Mouse (Mus musculus): Measurements from ENCODE around the gene Pbld2. TPM values are rescaled to one million over a fixed set of nuclear protein-coding genes. Genes with fewer than 3 reads are reported as not detected.
A peak's percentile ranks its signal among the peaks of the same experiment; 100 is the strongest.

Gene Pbld2
- polyA plus RNA-seq, 1 experiment from 2014 or later: 6.1 TPM

DNA sequence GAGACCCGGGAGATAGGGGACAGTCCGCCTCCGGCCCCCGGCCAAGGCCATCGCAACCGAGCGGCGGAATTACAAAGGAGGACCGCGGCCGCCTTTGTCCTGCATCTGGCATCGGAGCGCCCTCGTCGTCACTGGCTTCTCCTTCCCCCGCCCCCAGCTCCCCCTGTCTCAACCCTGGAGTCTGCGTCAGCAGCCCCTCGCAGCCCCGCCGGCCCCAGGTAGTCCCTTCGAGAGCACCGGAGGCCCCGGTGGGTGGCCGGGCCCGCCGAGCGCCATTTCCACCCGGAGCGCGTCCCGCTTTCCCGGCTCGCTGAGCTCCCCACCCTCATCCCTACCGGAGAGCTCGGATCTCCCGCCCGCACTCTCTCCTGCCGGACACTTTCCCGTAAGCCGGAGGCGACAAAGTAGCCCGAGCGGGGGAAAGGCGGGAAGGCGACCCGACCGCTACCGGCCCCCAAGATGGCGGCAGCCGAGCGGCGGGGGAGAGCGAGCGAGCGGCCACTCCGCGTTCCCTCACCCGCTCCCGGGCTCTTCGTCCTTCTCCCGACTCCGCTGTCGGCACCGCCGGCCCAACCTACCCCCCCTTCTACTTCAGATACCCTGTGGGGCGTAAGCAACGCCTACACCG, 880 bp upstream of the Pbld2 start:
- Histone ChIP-seq H3K4me2 (replicated peaks; ENCODE audit: low read depth, low read length) (peak overlapping the region; percentile 78), H3K4me3 (ENCODE audit: low read length) (peak overlapping the region; percentile 96), H3K27ac (ENCODE audit: low read length) (peak overlapping the region; percentile 100), H3K27me3 (ENCODE audit: insufficient read depth, low read length) (no peaks in the 10 kb centered on the region), H3K9me3 (ENCODE audit: low read length) (no peaks in the 10 kb centered on the region), H3K4me1 (ENCODE audit: insufficient read depth, low read length) (peaks cover 41% of the 10 kb centered on the region), H3K9ac (replicated peaks; ENCODE audit: low read length) (peak overlapping the region; percentile 100), H3K36me3 (ENCODE audit: insufficient read depth, low read length) (no peaks in the 10 kb centered on the region)
- 0% methylated on average over 64 of the region's 68 CpGs for WGBS
- ATAC-seq (ENCODE audit: low FRiP score, low TSS enrichment): peak; percentile 20

DNA sequence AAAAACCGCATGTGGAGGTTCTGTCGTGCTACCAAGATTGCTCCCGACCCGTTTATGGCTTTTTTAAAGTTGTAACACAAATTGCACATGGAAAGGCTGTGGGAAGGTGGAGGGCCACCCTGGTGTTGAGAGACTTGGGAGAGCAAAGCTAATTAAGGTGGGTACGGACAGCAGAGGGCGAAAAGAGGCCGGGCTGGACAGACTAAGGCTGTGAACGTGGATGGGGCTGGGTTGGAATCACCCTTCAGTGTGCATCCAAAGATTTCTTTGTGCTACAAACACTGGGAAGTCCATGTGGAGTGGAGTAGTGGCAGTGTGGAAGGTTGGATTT, 430 bp downstream of the Pbld2 start:
- H3K4me1 ChIP-seq (ENCODE audit: insufficient read depth, low read length): peaks cover 37% of the 10 kb centered on the region
- peak overlapping the region; percentile 73 for H3K4me2 ChIP-seq (replicated peaks; ENCODE audit: low read depth, low read length)
- H3K4me3 ChIP-seq (ENCODE audit: low read length): peak overlapping the region; percentile 96
- no peaks in the 10 kb centered on the region for H3K36me3 ChIP-seq (ENCODE audit: insufficient read depth, low read length)
- H3K9me3 ChIP-seq (ENCODE audit: low read length): no peaks in the 10 kb centered on the region
- peak overlapping the region; percentile 100 for H3K9ac ChIP-seq (replicated peaks; ENCODE audit: low read length)
- no peaks in the 10 kb centered on the region for H3K27me3 ChIP-seq (ENCODE audit: insufficient read depth, low read length)
- peak overlapping the region; percentile 100 for H3K27ac ChIP-seq (ENCODE audit: low read length)
- 0% methylated on average over 8 of the region's 8 CpGs for WGBS
- peak; percentile 75 for ATAC-seq (ENCODE audit: low FRiP score, low TSS enrichment)

DNA sequence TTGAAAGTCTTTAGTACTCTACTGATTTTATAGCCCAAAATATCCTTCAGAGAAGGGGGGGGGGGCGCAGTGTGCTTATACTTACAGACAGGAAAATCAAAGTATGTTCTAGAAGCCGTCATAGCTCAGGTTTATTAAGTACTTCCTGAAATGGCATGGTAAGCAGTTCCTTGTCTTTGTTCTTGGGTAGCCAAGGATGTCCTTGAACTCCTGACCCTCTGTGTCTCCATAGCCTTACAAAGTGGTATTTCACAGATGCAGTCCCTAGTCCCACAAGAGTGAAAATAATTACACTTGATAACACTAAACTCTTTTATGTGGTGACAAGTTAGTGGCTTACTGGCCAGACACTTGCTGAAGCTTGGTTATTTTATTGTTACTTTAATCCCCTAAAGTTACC, 901 bp downstream of the Pbld2 start:
- WGBS: 14% methylated on average over 2 of the region's 2 CpGs
- Histone ChIP-seq H3K27ac (ENCODE audit: low read length) (peak overlapping the region; percentile 100), H3K4me1 (ENCODE audit: insufficient read depth, low read length) (peaks cover 36% of the 10 kb centered on the region), H3K9me3 (ENCODE audit: low read length) (no peaks in the 10 kb centered on the region), H3K4me2 (replicated peaks; ENCODE audit: low read depth, low read length) (peak overlapping the region; percentile 73), H3K36me3 (ENCODE audit: insufficient read depth, low read length) (no peaks in the 10 kb centered on the region), H3K27me3 (ENCODE audit: insufficient read depth, low read length) (no peaks in the 10 kb centered on the region), H3K9ac (replicated peaks; ENCODE audit: low read length) (peak overlapping the region; percentile 100), H3K4me3 (ENCODE audit: low read length) (peak overlapping the region; percentile 96)
- no peak for ATAC-seq (ENCODE audit: low FRiP score, low TSS enrichment)

DNA sequence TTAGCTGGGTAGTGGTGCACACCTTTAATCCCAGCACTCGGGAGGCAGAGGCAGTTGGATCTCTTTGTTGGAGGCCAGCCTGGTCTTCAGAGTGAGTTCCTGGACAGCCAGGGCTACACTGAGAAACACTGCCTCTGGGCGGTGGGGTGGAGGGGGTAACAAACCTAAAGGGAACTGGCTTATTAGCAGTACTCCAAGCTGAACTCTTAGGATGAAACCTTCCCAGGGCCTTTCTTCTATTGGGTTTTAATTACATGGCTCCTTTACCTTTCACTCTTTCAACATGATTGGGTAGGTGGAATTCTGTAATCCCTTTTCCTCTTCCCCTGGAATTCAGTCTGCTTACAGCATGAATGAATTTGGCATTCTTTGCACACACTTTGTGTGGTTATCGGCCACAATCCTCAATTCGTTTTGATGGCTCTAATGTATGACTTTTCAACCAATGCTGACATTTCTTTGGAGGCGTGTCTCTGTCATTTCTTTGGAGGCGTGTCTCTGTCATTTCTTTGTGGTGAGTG, 1.4 kb downstream of the Pbld2 start:
- Histone ChIP-seq H3K4me1 (ENCODE audit: insufficient read depth, low read length) (peaks cover 31% of the 10 kb centered on the region), H3K9ac (replicated peaks; ENCODE audit: low read length) (peak overlapping the region; percentile 100; the same call in 1 of the 2 replicates), H3K27me3 (ENCODE audit: insufficient read depth, low read length) (no peaks in the 10 kb centered on the region), H3K9me3 (ENCODE audit: low read length) (no peaks in the 10 kb centered on the region), H3K4me3 (ENCODE audit: low read length) (no peak overlapping the region), H3K4me2 (replicated peaks; ENCODE audit: low read depth, low read length) (peak overlapping the region; percentile 73), H3K27ac (ENCODE audit: low read length) (peak overlapping the region; percentile 100), H3K36me3 (ENCODE audit: insufficient read depth, low read length) (no peaks in the 10 kb centered on the region)
- no peak for ATAC-seq (ENCODE audit: low FRiP score, low TSS enrichment)
- WGBS: 48% methylated on average over 6 of the region's 6 CpGs

DNA sequence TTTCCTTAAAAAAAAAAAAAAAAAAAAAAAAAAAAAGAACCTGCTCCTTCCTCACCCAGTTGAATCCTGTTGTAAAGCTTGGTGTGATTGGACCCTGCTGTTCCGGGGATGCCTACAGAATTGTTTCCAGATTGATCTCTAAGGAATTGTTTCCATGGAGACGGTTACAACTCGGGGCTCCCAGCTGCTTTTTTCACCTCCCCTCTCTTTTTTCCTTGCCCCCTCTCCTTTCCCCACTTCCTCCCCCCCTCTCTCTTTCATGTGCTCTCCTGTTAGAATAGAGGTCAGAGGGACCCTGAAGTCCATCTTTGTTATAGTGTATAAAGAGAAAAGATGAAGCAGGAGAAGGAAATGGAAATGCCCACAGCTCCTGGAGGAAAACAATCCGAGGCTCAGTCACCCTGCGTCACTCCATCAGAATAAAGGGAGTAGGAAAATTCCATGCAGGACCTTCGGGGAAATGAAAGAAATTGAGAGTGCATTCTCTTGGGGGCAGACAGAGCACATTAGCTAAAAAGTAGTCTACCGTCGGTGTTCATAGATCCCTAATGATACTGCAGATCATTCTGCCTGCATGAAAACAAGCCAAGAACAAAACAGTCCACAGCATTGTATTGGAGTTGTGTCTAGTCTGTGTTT, 2.2 kb downstream of the Pbld2 start:
- no peaks in the 10 kb centered on the region for H3K36me3 ChIP-seq (ENCODE audit: insufficient read depth, low read length)
- H3K4me1 ChIP-seq (ENCODE audit: insufficient read depth, low read length): peaks cover 26% of the 10 kb centered on the region
- 30% methylated on average over 8 of the region's 8 CpGs for WGBS
- peak overlapping the region; percentile 55; the same call in 1 of the 2 replicates for H3K27ac ChIP-seq (ENCODE audit: low read length)
- no peak for ATAC-seq (ENCODE audit: low FRiP score, low TSS enrichment)
- H3K9ac ChIP-seq (replicated peaks; ENCODE audit: low read length): peak overlapping the region; percentile 28
- 0 out of 2 replicates have a peak overlapping the region, but pooled peaks have one; percentile 3 for H3K4me2 ChIP-seq (replicated peaks; ENCODE audit: low read depth, low read length)
- no peaks in the 10 kb centered on the region for H3K9me3 ChIP-seq (ENCODE audit: low read length)
- no peak overlapping the region for H3K4me3 ChIP-seq (ENCODE audit: low read length)
- no peaks in the 10 kb centered on the region for H3K27me3 ChIP-seq (ENCODE audit: insufficient read depth, low read length)

DNA sequence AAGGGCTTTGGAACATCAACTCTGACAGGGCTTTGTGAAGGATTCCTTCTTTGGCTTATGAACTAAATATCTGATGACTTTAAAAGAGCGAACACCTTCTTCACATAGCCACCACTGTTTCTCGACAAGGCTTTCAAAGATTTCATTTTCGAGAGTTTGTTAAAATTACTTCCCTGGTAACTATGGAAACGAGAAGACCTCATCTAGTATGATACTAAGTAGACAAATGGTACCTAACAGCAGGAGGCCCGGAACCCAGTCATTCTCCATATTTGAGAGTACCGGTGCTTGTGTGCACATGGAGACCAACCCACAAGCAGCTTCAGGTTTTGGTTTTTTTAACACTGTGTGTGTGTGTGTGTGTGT, 2.7 kb downstream of the Pbld2 start:
- Histone ChIP-seq H3K27me3 (ENCODE audit: insufficient read depth, low read length) (no peaks in the 10 kb centered on the region), H3K4me1 (ENCODE audit: insufficient read depth, low read length) (peaks cover 21% of the 10 kb centered on the region), H3K4me2 (replicated peaks; ENCODE audit: low read depth, low read length) (no peak overlapping the region), H3K9me3 (ENCODE audit: low read length) (no peaks in the 10 kb centered on the region), H3K9ac (replicated peaks; ENCODE audit: low read length) (no peak overlapping the region), H3K4me3 (ENCODE audit: low read length) (no peak overlapping the region), H3K36me3 (ENCODE audit: insufficient read depth, low read length) (no peaks in the 10 kb centered on the region), H3K27ac (ENCODE audit: low read length) (no peak overlapping the region)
- 89% methylated on average over 6 of the region's 6 CpGs for WGBS
- ATAC-seq (ENCODE audit: low FRiP score, low TSS enrichment): no peak

DNA sequence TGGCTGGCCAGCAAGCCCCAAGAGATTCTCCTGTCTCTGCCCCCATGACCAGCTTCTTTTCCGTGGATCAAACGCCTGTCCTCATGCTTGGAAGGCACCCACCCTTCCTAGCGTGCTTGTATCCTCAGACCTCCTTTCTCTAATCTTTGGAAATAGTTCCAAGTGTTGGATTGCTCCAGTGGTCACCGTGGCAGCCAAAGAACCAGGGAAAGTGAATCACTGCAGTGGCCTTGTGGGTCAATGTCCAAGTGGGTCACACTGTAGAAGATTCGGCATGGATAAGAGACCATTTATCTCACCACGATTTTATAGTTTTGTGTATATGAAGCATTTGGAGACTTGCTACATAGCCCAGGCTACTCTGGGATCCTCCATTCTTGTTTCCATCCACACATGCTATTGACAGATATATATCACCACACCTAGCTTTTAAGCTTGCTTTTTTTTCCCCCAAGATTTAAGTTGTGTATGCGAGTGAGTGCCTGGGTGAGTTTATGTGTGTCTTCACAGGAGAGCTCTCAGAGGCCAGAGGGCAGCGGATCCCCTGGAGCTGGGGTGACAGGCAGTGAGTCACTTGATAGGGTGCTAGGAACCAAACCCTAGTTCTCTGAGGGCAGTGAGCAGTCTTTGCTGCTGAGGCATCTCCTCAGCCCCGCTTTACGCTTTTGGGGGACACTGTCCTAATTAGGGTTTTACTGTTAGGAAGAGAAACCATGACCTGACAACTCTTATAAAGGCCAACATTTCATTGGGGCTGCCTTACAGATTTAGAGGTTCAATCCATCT, 3.5 kb downstream of the Pbld2 start:
- ATAC-seq (ENCODE audit: low FRiP score, low TSS enrichment): no peak
- Histone ChIP-seq H3K27me3 (ENCODE audit: insufficient read depth, low read length) (no peaks in the 10 kb centered on the region), H3K4me1 (ENCODE audit: insufficient read depth, low read length) (peaks cover 17% of the 10 kb centered on the region), H3K9ac (replicated peaks; ENCODE audit: low read length) (no peak overlapping the region), H3K4me2 (replicated peaks; ENCODE audit: low read depth, low read length) (no peak overlapping the region), H3K27ac (ENCODE audit: low read length) (no peak overlapping the region), H3K9me3 (ENCODE audit: low read length) (no peaks in the 10 kb centered on the region), H3K36me3 (ENCODE audit: insufficient read depth, low read length) (no peaks in the 10 kb centered on the region), H3K4me3 (ENCODE audit: low read length) (no peak overlapping the region)
- 90% methylated on average over 10 of the region's 10 CpGs for WGBS

DNA sequence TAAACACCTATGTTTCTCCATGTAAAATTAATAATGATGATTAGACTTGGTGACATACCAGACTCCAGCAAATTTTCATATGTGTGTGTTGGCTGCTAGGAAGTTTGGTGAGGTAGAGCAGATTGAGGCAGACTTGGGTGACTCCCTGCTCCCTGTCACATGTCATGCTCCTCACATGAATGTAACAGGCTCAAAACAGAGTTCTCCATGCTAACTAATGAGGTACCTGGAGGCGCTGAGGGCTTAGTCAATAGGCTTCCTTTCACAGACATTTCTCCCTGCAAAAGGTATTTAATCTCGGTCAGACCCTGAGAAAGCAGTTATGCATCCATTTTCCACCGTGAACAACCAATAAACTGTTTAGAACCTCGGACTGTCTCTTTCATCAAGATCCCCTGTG, 4.3 kb downstream of the Pbld2 start:
- no peak overlapping the region for H3K4me2 ChIP-seq (replicated peaks; ENCODE audit: low read depth, low read length)
- H3K4me3 ChIP-seq (ENCODE audit: low read length): no peak overlapping the region
- H3K9ac ChIP-seq (replicated peaks; ENCODE audit: low read length): no peak overlapping the region
- ATAC-seq (ENCODE audit: low FRiP score, low TSS enrichment): no peak
- H3K4me1 ChIP-seq (ENCODE audit: insufficient read depth, low read length): peaks cover 17% of the 10 kb centered on the region
- H3K27me3 ChIP-seq (ENCODE audit: insufficient read depth, low read length): no peaks in the 10 kb centered on the region
- 91% methylated on average over 4 of the region's 4 CpGs for WGBS
- no peaks in the 10 kb centered on the region for H3K36me3 ChIP-seq (ENCODE audit: insufficient read depth, low read length)
- no peak overlapping the region for H3K27ac ChIP-seq (ENCODE audit: low read length)
- H3K9me3 ChIP-seq (ENCODE audit: low read length): no peaks in the 10 kb centered on the region

DNA sequence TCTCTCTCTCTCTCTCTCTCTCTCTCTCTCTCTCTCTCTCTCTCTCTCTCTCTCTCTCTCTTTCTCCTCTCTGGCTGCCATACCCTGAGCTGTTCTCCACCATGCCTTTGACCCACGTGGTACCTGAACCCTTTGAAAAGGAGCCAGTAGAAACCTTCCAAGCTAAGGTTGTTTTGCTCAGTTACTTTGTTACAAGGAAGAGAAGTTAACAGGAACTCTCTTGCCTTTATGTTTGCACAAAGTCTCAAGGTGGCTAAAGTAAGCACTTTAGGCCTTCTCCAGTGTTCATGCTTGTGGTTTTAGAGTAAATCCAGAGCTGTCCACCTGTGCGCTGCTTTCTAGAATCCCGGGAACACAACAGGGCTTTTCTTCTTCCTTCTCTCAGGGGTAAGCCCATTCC, 8.2 kb downstream of the Pbld2 start:
- Histone ChIP-seq H3K9ac (replicated peaks; ENCODE audit: low read length) (no peak overlapping the region), H3K36me3 (ENCODE audit: insufficient read depth, low read length) (no peaks in the 10 kb centered on the region), H3K4me3 (ENCODE audit: low read length) (no peak overlapping the region), H3K4me2 (replicated peaks; ENCODE audit: low read depth, low read length) (no peak overlapping the region), H3K27ac (ENCODE audit: low read length) (no peak overlapping the region), H3K4me1 (ENCODE audit: insufficient read depth, low read length) (no peaks in the 10 kb centered on the region), H3K27me3 (ENCODE audit: insufficient read depth, low read length) (no peaks in the 10 kb centered on the region), H3K9me3 (ENCODE audit: low read length) (no peaks in the 10 kb centered on the region)
- WGBS: 93% methylated on average over 3 of the region's 3 CpGs
- ATAC-seq (ENCODE audit: low FRiP score, low TSS enrichment): no peak

DNA sequence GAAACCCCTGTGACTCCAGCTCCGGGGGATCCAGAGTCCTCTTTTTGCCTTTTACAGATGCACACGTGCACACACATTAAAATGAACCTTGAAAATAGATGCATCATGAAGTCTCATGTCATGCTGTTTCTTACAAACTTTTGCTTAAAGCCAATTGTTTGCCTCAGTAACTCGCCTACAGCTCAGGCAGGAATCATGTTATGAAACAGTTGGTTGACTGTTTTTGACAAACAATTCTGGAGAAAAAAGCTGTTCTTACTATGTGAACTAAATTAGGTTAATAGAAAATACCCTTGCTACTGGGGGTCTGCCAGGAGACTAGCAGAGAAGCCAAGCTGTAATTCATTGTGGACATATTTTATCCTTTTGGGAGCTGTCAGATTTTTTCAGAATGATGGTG, 8.8 kb downstream of the Pbld2 start:
- ATAC-seq (ENCODE audit: low FRiP score, low TSS enrichment): no peak
- H3K4me1 ChIP-seq (ENCODE audit: insufficient read depth, low read length): no peaks in the 10 kb centered on the region
- no peaks in the 10 kb centered on the region for H3K27me3 ChIP-seq (ENCODE audit: insufficient read depth, low read length)
- WGBS: 79% methylated on average over 3 of the region's 3 CpGs
- H3K36me3 ChIP-seq (ENCODE audit: insufficient read depth, low read length): no peaks in the 10 kb centered on the region
- no peak overlapping the region for H3K4me2 ChIP-seq (replicated peaks; ENCODE audit: low read depth, low read length)
- no peaks in the 10 kb centered on the region for H3K9me3 ChIP-seq (ENCODE audit: low read length)
- H3K9ac ChIP-seq (replicated peaks; ENCODE audit: low read length): no peak overlapping the region
- H3K27ac ChIP-seq (ENCODE audit: low read length): no peak overlapping the region
- H3K4me3 ChIP-seq (ENCODE audit: low read length): no peak overlapping the region
